Mouse (Mus musculus): ENCODE measurements around the gene Mllt6. TPM values are rescaled to one million over a fixed set of nuclear protein-coding genes. Genes with fewer than 3 reads are reported as not detected.

Mllt6 gene
- polyA plus RNA-seq, 1 experiment from 2014 or later: 2.5 TPM

DNA sequence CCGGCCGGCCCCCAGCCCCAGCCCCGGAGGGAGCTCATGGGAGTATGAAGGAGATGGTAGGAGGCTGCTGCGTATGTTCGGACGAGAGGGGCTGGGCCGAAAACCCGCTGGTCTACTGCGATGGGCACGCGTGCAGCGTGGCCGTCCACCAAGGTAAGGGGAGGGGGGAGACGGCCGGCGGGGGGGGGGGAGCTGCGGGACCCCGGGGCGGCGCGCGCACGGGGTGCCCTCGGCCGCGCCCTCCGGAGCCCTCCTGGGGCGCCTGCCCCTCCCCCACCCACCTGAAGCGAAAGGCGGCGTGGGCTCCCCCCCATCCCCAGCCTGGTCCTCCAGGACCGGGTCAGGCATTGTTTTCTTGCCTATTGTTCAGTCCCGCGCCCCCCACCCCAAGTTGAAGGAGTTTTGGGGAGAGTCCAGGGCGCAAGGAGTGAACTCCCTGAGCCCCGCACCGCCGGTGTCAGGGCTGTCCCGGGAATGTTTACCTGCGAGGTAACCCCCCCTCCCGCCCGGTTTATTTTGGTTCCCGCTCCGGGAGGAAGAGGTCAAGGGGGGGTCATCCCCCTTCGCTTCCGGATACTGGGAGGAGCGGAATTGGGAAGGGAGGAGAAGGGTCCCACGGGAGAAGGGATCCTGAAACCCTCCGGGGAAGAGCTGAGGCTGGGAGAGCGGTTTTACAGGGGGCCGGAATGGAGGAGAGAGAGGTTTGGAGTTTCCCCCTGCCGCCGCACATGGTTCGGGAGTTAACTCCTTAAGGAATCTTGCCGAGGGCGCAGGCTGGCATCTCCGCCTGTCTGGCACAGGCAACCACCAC, 519 bp downstream of the Mllt6 start:
- Histone ChIP-seq H3K27me3 (ENCODE audit: low read depth, poor library complexity, severe bottlenecking) (peaks cover 15% of the 10 kb centered on the region), H3K36me3 (peaks cover 40% of the 10 kb centered on the region), H3K4me1 (peaks cover 73% of the 10 kb centered on the region), H3K4me3 (peak overlapping the region; percentile 73), H3K9me3 (replicated peaks) (no peaks in the 10 kb centered on the region), H3K27ac (peak overlapping the region; percentile 97)
- peak; percentile 75 for DNase-seq (ENCODE audit: low spot score)
- under 1% methylated on average over 37 of the region's 57 CpGs for whole genome bisulfite sequencing

- no peak for DNase-seq (ENCODE audit: low spot score)
- Histone ChIP-seq H3K27ac (peak overlapping the region; percentile 97), H3K4me1 (peaks cover 73% of the 10 kb centered on the region), H3K9me3 (replicated peaks) (no peaks in the 10 kb centered on the region), H3K4me3 (peak overlapping the region; percentile 73), H3K27me3 (ENCODE audit: low read depth, poor library complexity, severe bottlenecking) (peaks cover 16% of the 10 kb centered on the region), H3K36me3 (peaks cover 46% of the 10 kb centered on the region)
- WGBS: 0% methylated on average over 7 of the region's 8 CpGs
Observed at GRCm38 (mm10) chr11:97664339-97664665, 1.1 kb downstream of the Mllt6 start.

DNA sequence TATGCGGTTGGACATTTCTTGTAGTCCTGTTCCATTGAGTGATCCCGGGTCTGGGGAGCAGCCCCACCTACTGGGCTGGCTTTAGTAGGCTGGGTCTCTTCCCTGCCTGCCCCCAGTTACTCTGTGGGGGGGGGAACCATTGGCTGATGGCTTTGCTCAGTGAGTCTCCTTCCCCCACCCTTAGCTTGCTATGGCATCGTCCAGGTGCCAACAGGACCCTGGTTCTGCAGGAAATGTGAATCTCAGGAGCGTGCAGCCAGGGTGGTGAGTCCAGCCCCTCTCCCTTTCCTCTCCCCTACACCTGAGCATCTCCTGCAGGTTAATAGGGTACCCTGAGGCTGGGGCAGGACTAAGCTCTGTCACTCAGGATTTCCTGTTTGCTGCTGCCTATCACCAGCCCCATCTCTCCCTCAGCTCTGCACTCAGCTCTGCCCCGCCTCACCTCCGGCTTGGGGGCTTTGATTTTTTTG, 1.6 kb downstream of the Mllt6 start:
- peaks cover 73% of the 10 kb centered on the region for H3K4me1 ChIP-seq
- DNase-seq (ENCODE audit: low spot score): peak; percentile 46
- H3K36me3 ChIP-seq: peaks cover 51% of the 10 kb centered on the region
- peaks cover 18% of the 10 kb centered on the region for H3K27me3 ChIP-seq (ENCODE audit: low read depth, poor library complexity, severe bottlenecking)
- H3K4me3 ChIP-seq: peak overlapping the region; percentile 73
- H3K9me3 ChIP-seq (replicated peaks): no peaks in the 10 kb centered on the region
- WGBS: 38% methylated on average over 6 of the region's 6 CpGs
- peak overlapping the region; percentile 97; the same call in 1 of the 2 replicates for H3K27ac ChIP-seq

DNA sequence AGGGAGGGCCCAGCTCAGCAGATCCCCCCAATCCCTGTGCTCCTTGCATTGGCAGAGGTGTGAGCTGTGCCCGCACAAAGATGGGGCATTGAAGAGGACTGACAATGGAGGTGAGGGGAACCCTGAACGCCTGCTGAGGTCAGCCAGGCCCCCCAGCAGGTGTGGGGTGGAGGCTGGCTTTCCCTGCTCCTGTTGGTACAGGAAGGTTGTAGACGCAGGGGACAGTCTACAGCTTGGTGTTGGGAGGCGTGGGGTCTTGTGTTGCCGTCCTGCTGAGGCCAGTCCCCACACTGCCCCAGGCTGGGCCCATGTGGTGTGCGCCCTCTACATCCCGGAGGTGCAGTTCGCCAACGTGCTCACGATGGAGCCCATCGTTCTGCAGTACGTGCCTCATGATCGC, 2.2 kb downstream of the Mllt6 start:
- no peak for DNase-seq (ENCODE audit: low spot score)
- WGBS: 93% methylated on average over 13 of the region's 13 CpGs

DNA sequence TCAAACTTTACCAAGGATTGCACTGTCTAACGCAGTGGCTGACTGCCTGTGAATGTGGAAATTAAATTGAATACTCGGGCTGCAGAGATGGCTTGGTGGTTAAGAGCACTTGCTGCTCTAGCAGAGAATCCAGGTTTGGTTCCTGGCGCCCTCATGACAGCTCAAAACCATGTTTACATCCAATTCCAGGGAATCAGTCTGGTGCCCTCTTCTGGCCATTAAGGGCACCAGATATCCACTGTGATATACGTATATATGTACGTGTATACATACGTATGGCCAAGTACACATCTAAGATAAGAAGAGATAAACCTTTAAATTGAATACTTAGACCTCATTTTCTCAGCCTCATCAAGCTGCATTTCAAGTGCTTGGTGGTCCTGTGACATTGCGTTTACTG, 3.0 kb downstream of the Mllt6 start:
- H3K4me3 ChIP-seq: 0 out of 2 replicates have a peak overlapping the region, but pooled peaks have one; percentile 73
- WGBS: 93% methylated on average over 7 of the region's 7 CpGs
- no peak overlapping the region for H3K27ac ChIP-seq
- H3K36me3 ChIP-seq: peaks cover 65% of the 10 kb centered on the region
- H3K27me3 ChIP-seq (ENCODE audit: low read depth, poor library complexity, severe bottlenecking): peaks cover 11% of the 10 kb centered on the region
- no peak for DNase-seq (ENCODE audit: low spot score)
- peaks cover 73% of the 10 kb centered on the region for H3K4me1 ChIP-seq
- no peaks in the 10 kb centered on the region for H3K9me3 ChIP-seq (replicated peaks)

More for the DNA sequence above, 2.2 kb downstream of the Mllt6 start:
- peak overlapping the region; percentile 73 for H3K4me3 ChIP-seq
- peaks cover 57% of the 10 kb centered on the region for H3K36me3 ChIP-seq
- peaks cover 73% of the 10 kb centered on the region for H3K4me1 ChIP-seq
- no peaks in the 10 kb centered on the region for H3K9me3 ChIP-seq (replicated peaks)
- H3K27me3 ChIP-seq (ENCODE audit: low read depth, poor library complexity, severe bottlenecking): peaks cover 18% of the 10 kb centered on the region
- no peak overlapping the region for H3K27ac ChIP-seq

GRCm38 (mm10) chr11:97666794-97667193, 3.6 kb downstream of the Mllt6 start:
- peaks cover 71% of the 10 kb centered on the region for H3K36me3 ChIP-seq
- DNase-seq (ENCODE audit: low spot score): no peak
- 91% methylated on average over 15 of the region's 15 CpGs for WGBS

DNA sequence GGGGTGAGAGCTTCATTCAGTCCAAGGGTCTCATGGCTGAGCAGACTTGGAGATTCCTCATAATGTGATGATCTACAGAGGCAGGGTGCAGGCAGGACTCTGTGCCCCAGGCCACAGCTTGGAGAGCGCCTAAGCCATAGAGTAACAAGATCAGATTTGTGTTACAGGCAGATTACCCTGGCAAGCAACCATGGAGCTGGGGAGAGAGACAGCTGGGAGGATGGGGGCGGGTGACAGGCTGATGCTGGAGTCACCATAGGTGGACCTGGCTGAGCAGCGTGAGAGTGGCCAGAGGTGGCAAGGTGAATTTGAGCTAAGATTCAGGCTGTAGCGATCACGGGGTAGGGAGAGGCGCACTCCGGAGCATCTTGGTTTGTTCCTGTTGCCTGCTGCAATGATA, 4.9 kb downstream of the Mllt6 start:
- DNase-seq (ENCODE audit: low spot score): no peak
- WGBS: 91% methylated on average over 7 of the region's 7 CpGs
- Histone ChIP-seq H3K4me3 (no peak overlapping the region), H3K36me3 (peaks cover 85% of the 10 kb centered on the region), H3K27me3 (ENCODE audit: low read depth, poor library complexity, severe bottlenecking) (0 out of 2 replicates have a peak, but pooled peaks cover 3% of the 10 kb centered on the region), H3K27ac (no peak overlapping the region), H3K4me1 (peaks cover 58% of the 10 kb centered on the region), H3K9me3 (replicated peaks) (no peaks in the 10 kb centered on the region)

More at GRCm38 (mm10) chr11:97666794-97667193, 3.6 kb downstream of the Mllt6 start:
- H3K27me3 ChIP-seq (ENCODE audit: low read depth, poor library complexity, severe bottlenecking): peaks cover 6% of the 10 kb centered on the region
- H3K4me3 ChIP-seq: no peak overlapping the region
- peaks cover 68% of the 10 kb centered on the region for H3K4me1 ChIP-seq
- H3K9me3 ChIP-seq (replicated peaks): no peaks in the 10 kb centered on the region
- no peak overlapping the region for H3K27ac ChIP-seq

GRCm38 (mm10) chr11:97669268-97669667, 6.1 kb downstream of the Mllt6 start:
- Histone ChIP-seq H3K27me3 (ENCODE audit: low read depth, poor library complexity, severe bottlenecking) (0 out of 2 replicates have a peak, but pooled peaks cover 3% of the 10 kb centered on the region), H3K27ac (no peak overlapping the region), H3K36me3 (peaks cover 96% of the 10 kb centered on the region), H3K4me1 (peaks cover 53% of the 10 kb centered on the region), H3K9me3 (replicated peaks) (no peaks in the 10 kb centered on the region), H3K4me3 (no peak overlapping the region)
- no peak for DNase-seq (ENCODE audit: low spot score)
- WGBS: 63% methylated on average over 15 of the region's 15 CpGs

DNA sequence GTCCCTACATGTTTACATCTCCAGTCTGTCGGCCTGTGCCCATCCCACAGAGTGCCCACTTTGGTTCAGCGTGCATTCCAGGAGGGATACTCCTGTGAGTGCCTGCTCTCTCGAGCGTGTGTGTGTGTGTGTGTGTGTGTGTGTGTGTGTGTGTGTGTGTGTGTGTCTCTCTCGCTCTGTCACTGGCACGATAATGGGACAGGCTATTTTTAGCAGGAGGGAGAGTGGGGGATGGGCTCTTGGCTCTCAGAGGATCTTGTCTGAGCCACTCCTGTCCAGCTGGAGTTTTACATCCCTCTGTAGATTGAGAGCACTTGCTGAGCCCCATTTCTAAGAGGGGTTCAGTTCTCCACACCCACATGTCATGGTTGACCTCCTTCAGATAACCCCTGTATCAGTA, 6.6 kb downstream of the Mllt6 start:
- Histone ChIP-seq H3K4me3 (no peak overlapping the region), H3K27ac (no peak overlapping the region), H3K9me3 (replicated peaks) (no peaks in the 10 kb centered on the region), H3K27me3 (ENCODE audit: low read depth, poor library complexity, severe bottlenecking) (0 out of 2 replicates have a peak, but pooled peaks cover 3% of the 10 kb centered on the region), H3K36me3 (peaks cover 100% of the 10 kb centered on the region), H3K4me1 (peaks cover 47% of the 10 kb centered on the region)
- 52% methylated on average over 6 of the region's 6 CpGs for WGBS
- no peak for DNase-seq (ENCODE audit: low spot score)

GRCm38 (mm10) chr11:97670234-97671176, 7.3 kb downstream of the Mllt6 start:
- no peak overlapping the region for H3K27ac ChIP-seq

GRCm38 (mm10) chr11:97671177-97671527, 7.9 kb downstream of the Mllt6 start:
- Histone ChIP-seq H3K9me3 (replicated peaks) (no peaks in the 10 kb centered on the region), H3K27ac (no peak overlapping the region), H3K4me1 (peaks cover 37% of the 10 kb centered on the region), H3K27me3 (ENCODE audit: low read depth, poor library complexity, severe bottlenecking) (0 out of 2 replicates have a peak, but pooled peaks cover 3% of the 10 kb centered on the region), H3K36me3 (peaks cover 100% of the 10 kb centered on the region), H3K4me3 (no peak overlapping the region)
- DNase-seq (ENCODE audit: low spot score): no peak
- WGBS: 40% methylated on average over 2 of the region's 2 CpGs

More at GRCm38 (mm10) chr11:97670234-97671176, 7.3 kb downstream of the Mllt6 start:
- WGBS: 70% methylated on average over 13 of the region's 13 CpGs
- Histone ChIP-seq H3K27me3 (ENCODE audit: low read depth, poor library complexity, severe bottlenecking) (0 out of 2 replicates have a peak, but pooled peaks cover 3% of the 10 kb centered on the region), H3K4me3 (no peak overlapping the region), H3K9me3 (replicated peaks) (no peaks in the 10 kb centered on the region), H3K36me3 (peaks cover 100% of the 10 kb centered on the region), H3K4me1 (peaks cover 40% of the 10 kb centered on the region)
- DNase-seq (ENCODE audit: low spot score): no peak

DNA sequence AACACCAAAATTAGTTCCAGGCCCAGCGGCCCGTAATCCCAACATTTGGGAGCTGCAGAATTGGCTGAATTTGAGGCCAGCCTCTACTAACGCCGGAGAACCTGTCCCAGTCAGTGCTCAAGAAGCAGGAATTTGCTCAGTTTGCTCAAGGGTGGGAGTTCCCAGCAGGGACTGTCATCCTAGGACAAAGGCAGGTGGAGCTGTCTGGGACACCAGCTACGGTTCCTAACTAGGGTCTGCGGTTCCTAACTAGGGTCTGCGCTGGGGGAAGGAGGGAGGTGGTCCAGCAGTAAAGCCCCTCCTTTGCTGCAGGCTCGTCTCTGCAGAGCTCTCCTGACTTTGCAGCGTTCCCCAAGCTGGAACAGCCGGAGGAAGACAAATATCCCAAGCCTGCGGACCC, 9.9 kb downstream of the Mllt6 start:
- peaks cover 100% of the 10 kb centered on the region for H3K36me3 ChIP-seq
- 89% methylated on average over 11 of the region's 11 CpGs for WGBS

More for the DNA sequence above, 9.9 kb downstream of the Mllt6 start:
- Histone ChIP-seq H3K27ac (no peak overlapping the region), H3K4me3 (no peak overlapping the region), H3K4me1 (peaks cover 42% of the 10 kb centered on the region), H3K9me3 (replicated peaks) (no peaks in the 10 kb centered on the region), H3K27me3 (ENCODE audit: low read depth, poor library complexity, severe bottlenecking) (0 out of 2 replicates have a peak, but pooled peaks cover 3% of the 10 kb centered on the region)
- DNase-seq (ENCODE audit: low spot score): no peak

Data from limb, embryonic 10.5 days (tissue).